Mouse (Mus musculus) spleen, postnatal 4 days (tissue): ENCODE data around the gene Teddm1b.
A peak's percentile ranks its signal among the peaks of the same experiment; 100 is the strongest.
"Not testable (repeated sequence)": the region's sequence is repeated elsewhere in the genome, so short reads cannot be mapped to it uniquely, and the experiment has no call there.

Source experiments
- DNase-seq, 2 experiments: peaks; one replicate each; pipeline ENCODE4 v3.0.0; 2022; ENCODE audit warnings: low spot score in 2 of 2

Teddm1b gene

DNA sequence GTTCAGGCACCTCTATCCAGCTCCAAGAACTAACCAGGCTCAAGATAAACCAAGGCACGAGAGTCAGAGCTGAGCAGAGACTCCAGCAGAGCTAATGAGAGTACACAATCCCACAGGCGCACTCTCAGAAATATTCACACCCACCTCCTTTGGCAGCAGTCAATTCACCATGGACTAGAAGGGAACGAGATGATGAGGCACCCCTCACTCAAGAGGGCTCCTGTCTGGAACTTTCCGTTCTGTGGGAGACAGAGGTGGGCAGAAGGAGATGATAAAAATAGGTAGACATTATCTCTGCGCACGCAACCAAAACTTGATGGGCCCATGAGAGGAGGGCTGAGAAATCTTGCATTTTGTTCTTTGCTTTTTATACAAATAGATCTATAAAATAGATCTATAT is at the start of gene Teddm1b:
Teddm1b (plus strand) TSS at position 301 of the 400 bp plus-strand sequence.
- no peak for DNase-seq

GRCm38 (mm10) chr1:153830746-153831145 is 43.4 kb upstream of the Teddm1b start:
- no peak for DNase-seq

DNA sequence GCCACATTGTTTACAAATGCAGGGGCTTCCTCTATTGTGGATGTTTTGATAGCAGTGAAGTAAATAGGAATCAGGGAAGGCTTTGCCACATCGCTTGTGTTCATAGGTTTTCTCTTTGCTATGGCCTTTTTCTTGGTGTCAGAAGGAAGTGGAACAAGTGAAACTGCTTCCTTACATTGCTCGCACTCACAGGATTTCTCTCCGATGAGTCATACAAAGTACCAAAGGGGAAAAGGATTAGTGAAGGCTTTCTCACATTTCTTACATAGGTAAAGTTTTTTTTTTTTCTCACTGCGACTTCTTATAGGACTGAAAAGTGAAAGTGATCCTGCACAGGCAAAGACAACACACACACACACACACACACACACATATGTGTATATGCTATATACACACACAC is 38.1 kb upstream of the Teddm1b start:
- DNase-seq, result no peak

GRCm38 (mm10) chr1:153842121-153842740 is 31.9 kb upstream of the Teddm1b start:
- no peak for DNase-seq

GRCm38 (mm10) chr1:153844042-153844441 is 30.1 kb upstream of the Teddm1b start, which contains the start of gene Rgsl1:
Rgsl1 (minus strand) TSS chr1:153844142.
- no peak for DNase-seq

DNA sequence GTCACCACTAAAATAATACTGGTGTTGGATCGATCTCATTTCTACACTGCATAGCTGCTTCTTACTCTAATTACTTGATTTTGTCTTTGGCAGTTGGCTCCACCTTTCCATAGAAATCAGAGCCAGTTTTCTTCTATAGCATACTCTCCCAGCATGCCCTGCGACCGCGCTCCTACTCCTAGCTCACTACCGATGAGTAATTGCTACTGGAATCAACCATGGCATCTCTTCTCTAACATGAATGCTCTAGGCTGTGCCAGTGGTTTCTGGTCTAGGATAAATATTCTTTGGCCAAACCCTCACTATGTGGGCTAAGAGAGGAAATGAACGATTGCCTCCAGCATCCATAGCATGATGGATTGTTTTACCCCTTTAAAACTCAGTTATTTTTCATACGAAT is 27.7 kb upstream of the Teddm1b start:
- DNase-seq, result no peak

- DNase-seq, result no peak
Measured at GRCm38 (mm10) chr1:153846867-153847266, 27.3 kb upstream of the Teddm1b start.

DNA sequence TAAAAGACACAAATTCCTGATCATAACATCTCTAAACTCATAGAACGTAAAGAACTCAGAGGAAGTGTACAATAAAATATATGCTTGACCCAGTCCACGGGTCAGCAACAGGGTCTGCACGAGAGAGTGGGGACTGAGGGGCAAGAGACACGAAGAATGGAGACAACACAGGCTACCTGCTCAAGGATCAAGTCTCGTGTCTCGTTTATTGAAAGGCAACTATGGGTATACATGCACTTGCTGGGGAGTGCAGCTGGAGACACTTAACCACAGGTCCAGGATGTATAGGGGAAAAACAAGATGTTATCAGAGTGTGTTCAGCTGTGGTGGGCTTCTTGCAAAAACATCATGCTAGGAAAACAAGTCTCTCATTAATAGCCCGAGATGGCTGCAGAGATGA is 21.4 kb upstream of the Teddm1b start:
- DNase-seq, result not testable (repeated sequence)

- no peak for DNase-seq
Measured at GRCm38 (mm10) chr1:153855946-153856345, 18.2 kb upstream of the Teddm1b start.

- not testable (repeated sequence) for DNase-seq
Measured at GRCm38 (mm10) chr1:153880391-153880790, 6.2 kb downstream of the Teddm1b start.

GRCm38 (mm10) chr1:153886024-153886633 is 12.0 kb downstream of the Teddm1b start:
- no peak for DNase-seq

GRCm38 (mm10) chr1:153890121-153890520 is 16.0 kb downstream of the Teddm1b start:
- no peak for DNase-seq

- DNase-seq, result no peak
Measured at GRCm38 (mm10) chr1:153891442-153891841, 17.3 kb downstream of the Teddm1b start, which contains the start of gene Teddm1a. Teddm1a (plus strand) TSS chr1:153891742.

GRCm38 (mm10) chr1:153893746-153894145 is 19.6 kb downstream of the Teddm1b start:
- no peak for DNase-seq

DNA sequence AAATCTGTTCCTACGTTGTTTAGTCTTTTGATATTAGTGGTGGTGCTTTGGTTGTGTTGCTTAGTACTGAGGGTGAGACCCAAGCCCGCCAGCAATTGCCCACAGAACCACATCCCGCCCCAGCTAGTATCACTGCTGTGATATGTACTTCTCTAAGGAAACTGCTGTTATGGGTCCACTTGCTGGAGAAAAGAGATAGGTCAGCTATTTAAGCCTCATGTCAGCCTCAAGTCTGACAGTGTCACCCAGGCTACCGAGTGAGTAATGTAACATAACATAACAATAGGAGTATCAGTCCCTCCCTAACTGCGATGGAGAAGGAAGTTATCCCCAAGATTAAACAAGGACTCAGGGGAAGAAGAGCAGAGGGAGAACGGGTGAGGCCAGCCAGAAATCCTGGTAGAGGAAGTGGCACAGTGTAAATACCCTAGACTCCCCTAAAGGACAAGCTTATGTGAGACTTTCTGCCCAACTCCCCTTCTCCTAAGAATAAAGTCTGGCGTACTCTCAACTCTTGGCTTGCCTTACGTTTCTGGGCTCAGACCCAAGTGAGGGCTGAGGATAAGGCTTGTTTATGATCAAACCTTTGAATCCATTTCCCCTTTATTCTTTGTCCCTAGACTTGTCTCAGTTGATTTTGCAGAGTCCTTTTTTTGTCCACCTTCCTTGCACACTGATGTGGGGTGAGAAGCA is 20.2 kb downstream of the Teddm1b start:
- DNase-seq, result no peak

DNA sequence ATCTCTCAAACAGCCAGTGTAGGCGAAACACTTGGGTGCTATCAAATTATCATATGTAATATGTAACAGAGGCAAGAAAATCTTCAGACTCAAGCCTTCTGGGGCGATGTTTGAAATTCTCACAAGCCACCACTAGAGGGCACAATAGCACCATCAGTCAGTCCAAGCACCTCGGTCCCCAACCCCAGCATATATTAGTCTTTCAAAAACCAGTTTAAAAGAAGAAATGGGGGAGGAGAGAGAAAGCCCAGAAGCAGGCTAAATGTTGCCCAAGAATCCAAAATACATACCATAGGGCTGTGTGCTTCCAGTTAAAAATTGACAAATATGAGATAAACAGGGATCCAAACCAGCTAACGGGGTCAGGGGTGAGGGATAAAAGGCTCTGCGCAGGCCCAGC is 20.8 kb downstream of the Teddm1b start:
- DNase-seq, result peak; percentile 69 to 83

GRCm38 (mm10) chr1:153897196-153897595 is 23.1 kb downstream of the Teddm1b start:
- no peak for DNase-seq

DNA sequence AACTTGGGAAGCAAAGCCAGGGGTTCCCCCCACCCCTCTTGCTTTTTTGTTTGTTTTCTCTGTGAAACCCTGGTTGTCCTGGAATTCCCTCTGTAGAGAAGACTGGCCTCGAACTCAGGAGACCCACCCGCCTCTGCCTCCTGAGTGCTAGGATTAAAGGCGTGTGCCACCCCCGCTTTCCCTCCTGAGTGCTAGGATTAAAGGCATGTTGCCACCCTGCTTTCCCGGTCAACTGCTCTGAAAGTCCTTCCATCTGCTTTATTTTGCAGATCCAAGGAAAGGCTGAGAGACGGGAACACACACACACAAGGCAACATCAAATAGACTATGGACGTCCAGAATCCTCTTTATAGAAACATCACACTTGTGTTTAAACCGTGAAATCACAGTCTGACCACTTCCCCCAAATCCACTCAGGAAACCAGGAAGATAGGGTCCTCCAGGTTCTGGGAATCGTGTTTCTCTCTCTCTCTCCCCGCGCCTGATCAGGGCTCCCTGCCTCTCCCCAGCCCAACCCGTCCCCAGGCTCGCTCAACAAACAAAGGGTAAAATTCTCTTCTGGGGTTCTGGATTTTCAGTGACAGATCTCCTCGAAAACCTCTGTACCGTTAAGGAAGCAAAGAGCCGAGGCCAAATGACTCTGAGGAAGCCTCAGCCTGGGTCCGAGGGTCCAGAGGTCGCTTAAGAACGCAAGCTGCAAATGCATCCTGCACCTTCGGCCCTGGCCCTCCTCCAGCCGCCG is 25.0 kb downstream of the Teddm1b start:
- DNase-seq, result no peak

DNA sequence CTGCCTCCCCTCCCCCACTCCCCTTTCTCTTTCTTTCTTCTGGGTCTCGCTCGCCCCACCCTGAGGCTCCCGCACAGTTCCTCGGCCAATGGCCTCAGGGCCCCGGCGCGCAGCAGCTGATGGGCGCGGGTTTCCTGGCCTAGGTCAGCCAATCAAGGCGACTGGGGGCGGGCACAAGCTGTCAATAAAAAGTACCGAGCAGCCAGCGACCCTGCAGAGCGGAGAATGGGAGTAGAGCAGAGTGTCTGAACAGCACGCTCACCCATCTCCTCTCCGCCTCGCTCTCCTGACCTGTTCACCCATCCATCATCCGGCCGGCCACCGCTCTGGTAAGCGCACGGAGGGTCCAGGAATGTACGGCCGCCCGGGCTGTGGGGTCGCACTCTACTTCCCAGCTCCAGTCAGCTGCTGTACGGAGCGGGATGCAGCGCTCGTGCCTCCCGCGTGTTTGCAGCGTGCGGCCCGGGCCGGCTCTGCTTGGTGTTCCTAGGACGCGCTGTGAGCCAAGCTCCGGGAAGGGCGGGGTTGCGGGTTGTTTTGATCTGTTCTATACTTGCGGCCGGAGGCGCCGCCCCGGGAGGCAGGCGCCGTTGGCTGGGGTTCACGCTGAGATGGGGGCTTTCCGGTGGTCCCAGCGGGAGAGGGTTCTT is 25.7 kb downstream of the Teddm1b start, which contains the start of the genes Glul and Teddm2:
Glul (plus strand) TSS at position 214 of the 650 bp plus-strand sequence.
Teddm2 (minus strand) TSS at position 498 of the 650 bp plus-strand sequence.
- DNase-seq, result peak; percentile 94 to 96

GRCm38 (mm10) chr1:153900381-153900780 is 26.2 kb downstream of the Teddm1b start:
- peak; percentile 43 to 82 for DNase-seq
